Mouse (Mus musculus) testis, adult 2 months (tissue): Measurements from ENCODE around the gene Wdr60.

Experiments used
- CTCF ChIP-seq: fragments of 200-500 bp; IDR thresholded peaks from 2 replicates; pipeline ENCODE4 v1.5.1; 2012; ENCODE audit warnings: low read depth, mild to moderate bottlenecking, inconsistent platforms, low read length, moderate library complexity; ENCODE audit not compliant: control insufficient read depth, insufficient read depth, insufficient replicate concordance
- POLR2A ChIP-seq: fragments of 200-500 bp; IDR thresholded peaks from 2 replicates; pipeline ENCODE4 v1.6.1; 2012; ENCODE audit warnings: low read depth, mild to moderate bottlenecking, inconsistent platforms, low read length, moderate library complexity; ENCODE audit not compliant: control insufficient read depth

GRCm38 (mm10) chr12:116293599-116294292, 30.9 kb upstream of the Wdr60 start:
- no peak for TF ChIP-seq POLR2A
- TF ChIP-seq CTCF: no peak
